Mouse (Mus musculus) lung, embryonic 14.5 days (tissue): ENCODE measurements at regions not wholly inside any gene's neighbourhood (a gene's known extent, or its start where the extent isn't known, plus 50 kb on each side); places are given as distances from the start of the nearest gene placed in this dataset.
"Not testable (repeated sequence)": the region's sequence is repeated elsewhere in the genome, so short reads cannot be mapped to it uniquely, and the experiment has no call there.

Experiments
- ATAC-seq: fragments of 200-750 bp; cut with Nextera tagmentation; 2 replicates; pipeline ENCODE4 v1.8.0; 2017; ENCODE audit warnings: mild to moderate bottlenecking, moderate TSS enrichment, moderate library complexity; ENCODE audit not compliant: insufficient read depth
- DNase-seq: peaks from one replicate; pipeline ENCODE4 v3.0.0-alpha.2; 2015
- H3K27ac ChIP-seq: fragments of 300-500 bp; sonication (generic); 2 replicates; pipeline ENCODE4 v1.5.1; 2014; ENCODE audit warnings: low read depth, mild to moderate bottlenecking, moderate library complexity
- H3K27me3 ChIP-seq: fragments of 300-500 bp; sonication (generic); 2 replicates; pipeline ENCODE4 v1.6.1; 2014; ENCODE audit warnings: low read length, control low read depth; ENCODE audit not compliant: insufficient read depth
- H3K36me3 ChIP-seq: fragments of 300-500 bp; sonication (generic); 2 replicates; pipeline ENCODE4 v1.6.1; 2014; ENCODE audit warnings: control low read depth; ENCODE audit not compliant: insufficient read depth
- H3K4me1 ChIP-seq: fragments of 300-500 bp; sonication (generic); 2 replicates; pipeline ENCODE4 v1.6.1; 2014; ENCODE audit warnings: antibody characterized with exemption, control low read depth; ENCODE audit not compliant: insufficient read depth
- H3K4me2 ChIP-seq: fragments of 300-500 bp; sonication (generic); 2 replicates; pipeline ENCODE4 v1.6.1; 2014; ENCODE audit warnings: mild to moderate bottlenecking
- H3K4me3 ChIP-seq: fragments of 300-500 bp; sonication (generic); 2 replicates; pipeline ENCODE4 v1.5.1; 2014; ENCODE audit warnings: low read depth, low read length
- H3K9ac ChIP-seq: fragments of 300-500 bp; sonication (generic); 2 replicates; pipeline ENCODE4 v1.6.1; 2014
- H3K9me3 ChIP-seq: fragments of 300-500 bp; sonication (generic); 2 replicates; pipeline ENCODE4 v1.6.1; 2016; ENCODE audit warnings: low read depth, low read length, control low read depth
- CTCF ChIP-seq: IDR thresholded peaks from 2 replicates; pipeline ENCODE4 v1.5.1; 2016; ENCODE audit warnings: antibody characterized with exemption, low read depth
- WGBS: fragments of 180-500 bp; shearing (Covaris S2); extraction: QIAGEN DNeasy Blood & Tissue Kit; methylation state at CpG from one replicate; pipeline ENCODE4 v1.1.7; 2014; 5-methylcytosine and 5-hydroxymethylcytosine counted together

- not testable (repeated sequence) for H3K9me3 ChIP-seq, H3K27ac ChIP-seq, H3K4me1 ChIP-seq, H3K4me2 ChIP-seq, H3K36me3 ChIP-seq, ATAC-seq, DNase-seq, H3K4me3 ChIP-seq, H3K9ac ChIP-seq, H3K27me3 ChIP-seq
- WGBS = 92% methylated on average over 14 of the region's 14 CpGs
Measured at GRCm38 (mm10) chr14:90935626-90936025, 2464.4 kb upstream of the Pcdh20 start.

DNA sequence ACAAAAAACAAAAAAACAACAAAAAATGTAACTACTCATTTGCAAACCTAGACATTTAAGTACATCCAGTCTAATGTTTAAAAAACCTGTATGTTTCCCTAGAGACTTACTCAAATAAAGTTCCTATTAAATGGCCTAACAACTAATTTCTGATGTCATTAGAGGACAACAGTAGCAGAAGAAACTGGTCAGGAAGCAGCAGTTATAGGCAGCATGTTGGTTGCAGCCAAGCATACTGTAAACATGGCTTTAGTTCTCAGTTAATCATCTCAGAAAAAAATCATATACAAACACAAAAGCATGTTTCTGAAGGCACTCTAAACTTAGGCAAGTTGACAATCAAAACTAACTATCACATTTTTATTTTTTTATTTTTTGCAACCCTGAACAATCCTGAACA is 2434.1 kb upstream of the Pcdh20 start:
- Histone ChIP-seq H3K9me3 (no peaks in the 10 kb centered on the region), H3K9ac (no peak overlapping the region), H3K27ac (no peak overlapping the region), H3K4me1 (no peaks in the 10 kb centered on the region), H3K27me3 (no peaks in the 10 kb centered on the region), H3K36me3 (no peaks in the 10 kb centered on the region), H3K4me3 (no peak overlapping the region), H3K4me2 (no peak overlapping the region)
- ATAC-seq (peak; percentile 63; the same call in 1 of the 2 replicates), DNase-seq (peak; percentile 45)
- TF ChIP-seq CTCF = no peak

GRCm38 (mm10) chr14:90889738-90890137 is 2418.5 kb upstream of the Pcdh20 start:
- Histone ChIP-seq H3K27me3 (no peaks in the 10 kb centered on the region), H3K4me3 (no peak overlapping the region), H3K27ac (no peak overlapping the region), H3K9ac (no peak overlapping the region), H3K4me1 (no peaks in the 10 kb centered on the region), H3K4me2 (no peak overlapping the region; the same call in 1 of the 2 replicates), H3K9me3 (no peaks in the 10 kb centered on the region), H3K36me3 (no peaks in the 10 kb centered on the region)
- TF ChIP-seq CTCF = no peak
- peak; percentile 52; the same call in 1 of the 2 replicates for ATAC-seq
- peak; percentile 72 for DNase-seq
- WGBS = 43% methylated on average over 6 of the region's 6 CpGs
